Mouse (Mus musculus) E14TG2a.4 (cell line): ENCODE data around the gene Atp6v0a4.

Experiments
- CTCF ChIP-seq: conservative IDR thresholded peaks from 2 replicates; pipeline ENCODE4 v1.5.1; 2014; ENCODE audit warnings: low read length
- POU5F1 ChIP-seq: IDR thresholded peaks from 2 replicates; pipeline ENCODE4 v1.6.1; 2014; ENCODE audit warnings: low read length, borderline replicate concordance

GRCm38 (mm10) chr6:38058805-38059204 lies 65.6 kb downstream of the Atp6v0a4 start:
- TF ChIP-seq CTCF (peak; percentile 62), POU5F1 (no peak)
